Mouse (Mus musculus): Measurements from ENCODE around the gene Phc3. TPM values are rescaled to one million over a fixed set of nuclear protein-coding genes. Genes with fewer than 3 reads are reported as not detected.
A peak's percentile ranks its signal among the peaks of the same experiment; 100 is the strongest.

The Phc3 gene
- polyA plus RNA-seq, 1 experiment: 23.9 TPM

- Histone ChIP-seq H3K27me3 (replicated peaks; ENCODE audit: control insufficient read depth, insufficient read depth, low read length) (no peaks in the 10 kb centered on the region), H3K4me3 (ENCODE audit: insufficient read depth, low read depth, low read length) (no peak overlapping the region), H3K4me1 (ENCODE audit: control insufficient read depth, insufficient read depth, low read length) (peaks cover 6% of the 10 kb centered on the region; the same call in 1 of the 2 replicates), H3K36me3 (ENCODE audit: control insufficient read depth, insufficient read depth, low read length) (no peaks in the 10 kb centered on the region), H3K27ac (ENCODE audit: insufficient read depth, low read depth, low read length) (peak overlapping the region; percentile 45)
- TF ChIP-seq POLR2A (IDR thresholded peaks at IDR 0.05; ENCODE audit: low read depth, low read length): no peak
- TF ChIP-seq CTCF (conservative IDR thresholded peaks at IDR 0.05; ENCODE audit: insufficient read depth, insufficient read length, low read depth, low read length): no peak
- WGBS: 44% methylated on average over 1 of the region's 1 CpGs
- DNase-seq: peak; percentile 54
Observed at GRCm38 (mm10) chr3:30976991-30977603, 7.9 kb upstream of the Phc3 start.

- peaks cover 3% of the 10 kb centered on the region; the same call in 1 of the 2 replicates for H3K4me1 ChIP-seq (ENCODE audit: control insufficient read depth, insufficient read depth, low read length)
- peak; percentile 80 for DNase-seq
- TF ChIP-seq CTCF (conservative IDR thresholded peaks at IDR 0.05; ENCODE audit: insufficient read depth, insufficient read length, low read depth, low read length): peak; percentile 68
- no peak for TF ChIP-seq POLR2A (IDR thresholded peaks at IDR 0.05; ENCODE audit: low read depth, low read length)
- no peaks in the 10 kb centered on the region for H3K27me3 ChIP-seq (replicated peaks; ENCODE audit: control insufficient read depth, insufficient read depth, low read length)
- no peak overlapping the region for H3K4me3 ChIP-seq (ENCODE audit: insufficient read depth, low read depth, low read length)
- no peak overlapping the region for H3K27ac ChIP-seq (ENCODE audit: insufficient read depth, low read depth, low read length)
- 48% methylated on average over 9 of the region's 9 CpGs for WGBS
- H3K36me3 ChIP-seq (ENCODE audit: control insufficient read depth, insufficient read depth, low read length): no peaks in the 10 kb centered on the region
Observed at GRCm38 (mm10) chr3:30975102-30975754, 6.0 kb upstream of the Phc3 start.

DNA sequence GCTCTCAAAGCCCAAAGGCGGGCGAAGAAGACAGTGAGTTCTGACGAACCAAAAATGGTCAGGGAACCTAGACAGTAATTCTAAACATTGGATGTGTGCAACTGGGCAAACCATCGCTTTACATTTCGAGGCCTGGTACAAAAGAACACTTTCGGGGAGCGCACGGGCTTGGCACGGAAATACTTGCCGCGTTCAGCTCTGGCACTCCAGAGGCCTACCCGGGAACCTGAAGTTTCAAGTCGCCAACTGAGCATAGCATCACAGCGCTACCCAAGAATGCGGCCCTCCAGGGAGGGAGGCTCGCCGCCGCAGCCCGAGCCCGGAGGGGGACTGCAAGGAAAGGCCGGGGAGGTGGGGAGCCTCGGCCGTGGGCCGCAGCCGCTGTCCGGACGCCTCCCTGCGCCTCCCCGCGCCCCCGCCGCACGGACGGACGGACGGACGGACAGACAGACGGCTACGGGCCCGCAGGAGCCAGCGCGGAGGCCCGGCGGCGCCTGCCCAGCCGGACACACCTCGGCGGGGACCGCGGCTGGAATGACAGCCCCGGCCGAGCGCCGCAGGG lies 603 bp downstream of the Phc3 start:
- Histone ChIP-seq H3K4me1 (ENCODE audit: control insufficient read depth, insufficient read depth, low read length) (peaks cover 2% of the 10 kb centered on the region; the same call in 1 of the 2 replicates), H3K4me3 (ENCODE audit: insufficient read depth, low read depth, low read length) (peak overlapping the region; percentile 100), H3K27me3 (replicated peaks; ENCODE audit: control insufficient read depth, insufficient read depth, low read length) (no peaks in the 10 kb centered on the region), H3K27ac (ENCODE audit: insufficient read depth, low read depth, low read length) (peak overlapping the region; percentile 95), H3K36me3 (ENCODE audit: control insufficient read depth, insufficient read depth, low read length) (no peaks in the 10 kb centered on the region; the same call in none of the 2 replicates)
- 1% methylated on average over 54 of the region's 54 CpGs for whole genome bisulfite sequencing
- DNase-seq: peak; percentile 60
- no peak for TF ChIP-seq CTCF (conservative IDR thresholded peaks at IDR 0.05; ENCODE audit: insufficient read depth, insufficient read length, low read depth, low read length)
- TF ChIP-seq POLR2A (IDR thresholded peaks at IDR 0.05; ENCODE audit: low read depth, low read length): no peak

GRCm38 (mm10) chr3:30965644-30966043 lies 3.6 kb downstream of the Phc3 start:
- no peak for DNase-seq
- 92% methylated on average over 13 of the region's 13 CpGs for WGBS
- peaks cover 6% of the 10 kb centered on the region for H3K36me3 ChIP-seq (ENCODE audit: control insufficient read depth, insufficient read depth, low read length)
- TF ChIP-seq CTCF (conservative IDR thresholded peaks at IDR 0.05; ENCODE audit: insufficient read depth, insufficient read length, low read depth, low read length) (no peak), POLR2A (IDR thresholded peaks at IDR 0.05; ENCODE audit: low read depth, low read length) (no peak)
- no peak overlapping the region for H3K27ac ChIP-seq (ENCODE audit: insufficient read depth, low read depth, low read length)
- peaks cover 2% of the 10 kb centered on the region; the same call in 1 of the 2 replicates for H3K4me1 ChIP-seq (ENCODE audit: control insufficient read depth, insufficient read depth, low read length)
- no peak overlapping the region for H3K4me3 ChIP-seq (ENCODE audit: insufficient read depth, low read depth, low read length)
- H3K27me3 ChIP-seq (replicated peaks; ENCODE audit: control insufficient read depth, insufficient read depth, low read length): no peaks in the 10 kb centered on the region

DNA sequence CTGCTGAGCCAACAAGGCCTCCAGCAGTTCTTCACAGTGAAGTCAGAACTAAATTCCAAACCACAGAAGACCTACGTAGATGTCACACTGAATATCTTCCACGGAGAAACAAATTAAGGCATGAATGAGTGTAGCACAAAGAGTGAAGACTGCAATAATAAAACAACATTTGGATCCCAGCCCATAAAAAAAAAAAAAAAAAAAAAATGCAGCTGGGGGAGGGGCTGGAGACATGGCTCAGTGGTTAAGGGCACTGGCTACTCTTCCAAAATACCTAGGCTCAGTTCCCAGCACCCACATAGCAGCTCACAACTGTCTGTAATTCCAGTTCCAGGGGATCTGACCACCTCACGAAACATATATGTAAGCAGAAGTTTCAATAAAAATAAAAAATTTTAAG lies 5.0 kb downstream of the Phc3 start:
- Histone ChIP-seq H3K36me3 (ENCODE audit: control insufficient read depth, insufficient read depth, low read length) (peaks cover 6% of the 10 kb centered on the region), H3K4me1 (ENCODE audit: control insufficient read depth, insufficient read depth, low read length) (peaks cover 7% of the 10 kb centered on the region; the same call in 1 of the 2 replicates), H3K4me3 (ENCODE audit: insufficient read depth, low read depth, low read length) (no peak overlapping the region), H3K27ac (ENCODE audit: insufficient read depth, low read depth, low read length) (no peak overlapping the region), H3K27me3 (replicated peaks; ENCODE audit: control insufficient read depth, insufficient read depth, low read length) (no peaks in the 10 kb centered on the region)
- 64% methylated on average over 3 of the region's 3 CpGs for WGBS
- TF ChIP-seq POLR2A (IDR thresholded peaks at IDR 0.05; ENCODE audit: low read depth, low read length) (no peak), CTCF (conservative IDR thresholded peaks at IDR 0.05; ENCODE audit: insufficient read depth, insufficient read length, low read depth, low read length) (no peak)
- DNase-seq: no peak

- TF ChIP-seq POLR2A (IDR thresholded peaks at IDR 0.05; ENCODE audit: low read depth, low read length): no peak
- TF ChIP-seq CTCF (conservative IDR thresholded peaks at IDR 0.05; ENCODE audit: insufficient read depth, insufficient read length, low read depth, low read length): peak; percentile 20; the same call in 1 of the 2 replicates
- Histone ChIP-seq H3K4me3 (ENCODE audit: insufficient read depth, low read depth, low read length) (no peak overlapping the region), H3K27me3 (replicated peaks; ENCODE audit: control insufficient read depth, insufficient read depth, low read length) (no peaks in the 10 kb centered on the region), H3K4me1 (ENCODE audit: control insufficient read depth, insufficient read depth, low read length) (peaks cover 6% of the 10 kb centered on the region; the same call in 1 of the 2 replicates), H3K36me3 (ENCODE audit: control insufficient read depth, insufficient read depth, low read length) (peaks cover 8% of the 10 kb centered on the region), H3K27ac (ENCODE audit: insufficient read depth, low read depth, low read length) (no peak overlapping the region)
- no peak for DNase-seq
- WGBS: 91% methylated on average over 4 of the region's 4 CpGs
Observed at GRCm38 (mm10) chr3:30963100-30963499, 6.1 kb downstream of the Phc3 start.

All from kidney, adult 2 months (tissue).